Mouse (Mus musculus) heart, embryonic 14.5 days (tissue): Measurements from ENCODE around the gene Gm21783. TPM values are rescaled to one million over a fixed set of nuclear protein-coding genes. Genes with fewer than 3 reads are reported as not detected.
"Not testable (repeated sequence)": the region's sequence is repeated elsewhere in the genome, so short reads cannot be mapped to it uniquely, and the experiment has no call there.

Source experiments
- ATAC-seq: fragments of 200-750 bp; cut with Nextera tagmentation; 2 replicates; pipeline ENCODE4 v1.8.0; 2017; ENCODE audit warnings: low read depth, moderate TSS enrichment; ENCODE audit not compliant: insufficient number of reproducible peaks, insufficient read depth, low FRiP score
- H3K27ac ChIP-seq, 2 experiments: fragments of 200-500 bp in 1 of 2; fragments of 300-500 bp in 1 of 2; sonication (generic) in 1 of 2; replicated peaks in 1 of 2; 2 replicates each; pipeline ENCODE4 v1.5.1; 2012 to 2014; ENCODE audit warnings: low read depth in 2 of 2, low read length in 2 of 2, control low read depth in 1 of 2, mild to moderate bottlenecking in 1 of 2, mixed read lengths in 1 of 2; ENCODE audit not compliant: control insufficient read depth in 1 of 2, insufficient read depth in 1 of 2
- H3K27me3 ChIP-seq: fragments of 300-500 bp; sonication (generic); 2 replicates; pipeline ENCODE4 v1.6.1; 2014; ENCODE audit warnings: mild to moderate bottlenecking, low read length, control low read depth; ENCODE audit not compliant: control insufficient read depth, insufficient read depth
- H3K36me3 ChIP-seq: fragments of 300-500 bp; sonication (generic); 2 replicates; pipeline ENCODE4 v1.6.1; 2014; ENCODE audit warnings: mild to moderate bottlenecking, control low read depth, low read length, mixed read lengths; ENCODE audit not compliant: control insufficient read depth, insufficient read depth
- H3K4me1 ChIP-seq, 2 experiments: fragments of 200-500 bp in 1 of 2; fragments of 300-500 bp in 1 of 2; sonication (generic) in 1 of 2; 2 replicates each; pipeline ENCODE4 v1.6.1; 2012 to 2014; ENCODE audit warnings: low read length in 2 of 2, control low read depth in 1 of 2, mixed read lengths in 1 of 2; ENCODE audit not compliant: control insufficient read depth in 2 of 2, insufficient read depth in 2 of 2
- H3K4me2 ChIP-seq: fragments of 300-500 bp; sonication (generic); 2 replicates; pipeline ENCODE4 v1.6.1; 2014; ENCODE audit warnings: mild to moderate bottlenecking, low read length
- H3K4me3 ChIP-seq, 2 experiments: fragments of 200-500 bp in 1 of 2; fragments of 300-500 bp in 1 of 2; sonication (generic) in 1 of 2; 2 replicates each; pipeline ENCODE4 v1.5.1; 2012 to 2014; ENCODE audit warnings: low read length in 2 of 2, mild to moderate bottlenecking in 2 of 2, control low read depth in 1 of 2, low read depth in 1 of 2, moderate library complexity in 1 of 2; ENCODE audit not compliant: control insufficient read depth in 1 of 2, insufficient read depth in 1 of 2
- H3K9ac ChIP-seq: fragments of 300-500 bp; sonication (generic); 2 replicates; pipeline ENCODE4 v1.6.1; 2014; ENCODE audit warnings: mild to moderate bottlenecking, low read length
- H3K9me3 ChIP-seq: fragments of 300-500 bp; sonication (generic); 2 replicates; pipeline ENCODE4 v1.6.1; 2016; ENCODE audit warnings: low read length, control low read depth; ENCODE audit not compliant: control insufficient read depth
- WGBS: fragments of 180-500 bp; shearing (Covaris S2); extraction: QIAGEN DNeasy Blood & Tissue Kit; methylation state at CpG from one replicate; pipeline ENCODE4 v1.1.7; 2014; 5-methylcytosine and 5-hydroxymethylcytosine counted together
- polyA plus RNA-seq: library from polyadenylated mRNA; unstranded; fragments of >200 nt; fragmentation: Nextera tagmentation; extraction: Ambion mirVana; gene quantifications from 2 replicates; pipeline ENCODE4 v1.2.1, GENCODE M21; 2014

Gene Gm21783
- not detected in 2 replicates for polyA plus RNA-seq

DNA sequence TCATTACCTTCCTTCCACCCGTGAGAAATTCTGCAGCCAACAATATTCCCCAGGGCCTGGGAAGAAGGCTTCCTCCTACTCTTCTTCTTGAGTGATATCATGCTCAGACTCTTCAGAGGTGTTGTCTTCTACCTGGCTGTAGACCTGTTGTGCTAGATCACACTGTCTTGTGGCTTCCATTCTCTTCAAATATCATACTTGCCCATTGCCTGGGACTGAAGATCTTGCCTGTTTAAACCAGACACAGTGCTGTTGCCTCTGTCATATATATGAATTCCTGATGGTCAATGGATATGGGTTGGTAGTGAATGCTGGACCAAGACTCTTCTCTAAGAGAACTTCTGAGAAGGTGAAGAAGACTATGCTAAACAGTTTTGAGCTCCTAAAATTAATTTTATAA lies at the start of gene Gm21783:
TSS of gene Gm21783 (minus strand) at position 101 of the 400 bp plus-strand sequence.
- H3K27ac ChIP-seq, H3K9me3 ChIP-seq, H3K4me3 ChIP-seq, H3K27me3 ChIP-seq, H3K4me2 ChIP-seq, H3K36me3 ChIP-seq, H3K4me1 ChIP-seq, H3K9ac ChIP-seq, ATAC-seq: not testable (repeated sequence)
- no CpG with 5 or more reads among the region's 1 CpGs for WGBS
